Mouse (Mus musculus): ENCODE measurements around the gene Ccdc142.
A peak's percentile ranks its signal among the peaks of the same experiment; 100 is the strongest.

The Ccdc142 gene

DNA sequence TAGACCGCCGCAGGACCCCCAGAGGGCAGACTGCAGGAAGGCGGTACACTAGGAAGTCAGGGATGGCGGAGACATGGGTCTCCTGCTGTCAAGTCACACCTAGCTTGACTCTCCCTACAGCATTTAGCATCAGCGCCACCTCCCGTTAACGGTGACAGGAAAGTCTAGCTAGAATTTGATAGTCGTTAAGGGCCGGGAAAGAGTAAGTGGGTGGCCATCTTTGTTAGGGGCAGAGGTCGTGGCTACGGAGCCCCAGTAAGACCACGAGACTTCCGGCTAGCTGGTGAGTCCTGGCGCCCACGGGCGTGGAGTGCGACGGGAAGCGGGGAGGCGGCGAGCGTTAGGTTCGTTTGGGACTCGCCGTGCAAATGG, at the start of gene Ccdc142, which contains the start of gene Gm42688:
Gene Ccdc142 (plus strand): TSS at position 286 of the 372 bp plus-strand sequence.
Gene Gm42688 (plus strand): TSS at position 302 of the 372 bp plus-strand sequence.
- DNase-seq (ENCODE audit: inconsistent ontology term) = no peak

DNA sequence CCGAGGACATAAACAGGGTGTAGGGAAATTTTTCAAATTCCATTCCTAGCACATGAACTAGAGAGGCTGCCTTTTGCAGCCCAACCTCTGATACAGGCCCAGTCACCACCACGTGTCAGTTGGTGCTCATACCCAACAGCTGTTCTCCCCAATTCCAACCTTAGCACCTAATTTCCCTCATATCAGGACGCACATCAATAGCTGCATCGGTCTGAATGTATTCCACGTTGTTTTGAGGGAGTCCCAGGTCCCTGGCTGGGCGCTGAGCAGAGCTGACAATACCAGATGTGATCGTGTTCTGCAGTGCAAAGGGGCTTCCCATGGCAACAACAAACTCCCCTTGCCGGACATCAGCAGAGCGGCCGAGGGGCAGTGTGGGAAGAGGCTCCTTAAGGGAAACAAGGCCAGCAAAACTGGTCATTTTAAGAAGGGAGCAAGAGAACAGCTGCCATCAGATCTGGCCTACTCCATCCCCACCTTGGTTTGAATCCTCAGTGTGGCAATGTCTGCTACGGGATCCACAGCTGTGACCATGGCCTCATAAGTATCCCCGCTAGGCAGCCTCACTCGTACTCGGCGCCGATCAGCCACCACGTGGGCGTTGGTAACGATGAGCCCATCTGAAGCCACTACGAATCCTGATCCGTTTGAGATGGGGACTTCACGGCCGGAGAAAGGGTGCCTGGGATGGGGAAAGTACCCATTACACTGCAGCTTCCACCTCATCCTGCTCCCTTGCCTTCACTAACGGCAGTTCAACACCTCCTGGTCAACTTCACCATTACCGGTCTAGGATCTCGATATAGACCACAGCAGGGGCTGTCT, 48.1 kb upstream of the Ccdc142 start:
- peak; percentile 69 for DNase-seq (ENCODE audit: inconsistent ontology term)

DNA sequence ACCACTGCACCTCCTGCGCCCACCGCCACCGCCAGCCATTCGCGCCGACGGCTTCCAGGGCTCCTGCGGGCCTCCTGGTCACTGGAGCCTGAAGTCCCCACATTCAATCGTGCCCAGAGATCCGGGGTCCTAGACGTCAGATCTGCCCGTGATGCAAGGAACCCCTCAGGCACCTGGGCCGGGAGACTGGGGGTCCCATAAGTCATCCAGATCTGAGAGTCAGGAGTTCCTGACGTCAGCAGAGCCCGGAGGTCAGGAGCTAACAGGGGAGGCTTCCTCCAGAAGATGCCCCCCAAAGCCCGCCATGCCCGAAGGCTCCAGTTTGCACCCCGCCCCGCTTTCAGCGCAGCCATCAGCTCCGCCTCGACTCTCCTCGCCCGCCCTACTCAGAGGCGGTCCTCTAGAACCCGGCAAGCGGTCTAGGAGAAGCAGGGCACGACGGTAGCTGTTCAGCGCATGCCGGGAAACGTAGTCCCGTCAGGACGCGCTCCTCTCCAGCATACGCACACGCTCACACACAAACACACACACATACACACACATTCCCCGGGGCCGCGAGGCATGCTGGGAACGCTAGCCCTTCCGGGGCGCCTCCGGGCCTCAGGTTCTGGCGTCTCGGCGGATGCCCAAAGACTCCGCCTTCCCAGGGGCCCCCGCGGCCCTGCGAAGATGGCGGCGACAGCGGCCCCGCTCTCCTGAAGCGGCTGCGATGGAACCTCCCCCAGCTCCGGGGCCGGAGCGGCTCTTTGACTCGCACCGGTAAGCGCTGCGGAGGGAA, 47.1 kb upstream of the Ccdc142 start, which contains the start of gene Aup1:
Gene Aup1 (plus strand): TSS at position 448 of the 778 bp plus-strand sequence.
- peak; percentile 99 for DNase-seq (ENCODE audit: inconsistent ontology term)

DNA sequence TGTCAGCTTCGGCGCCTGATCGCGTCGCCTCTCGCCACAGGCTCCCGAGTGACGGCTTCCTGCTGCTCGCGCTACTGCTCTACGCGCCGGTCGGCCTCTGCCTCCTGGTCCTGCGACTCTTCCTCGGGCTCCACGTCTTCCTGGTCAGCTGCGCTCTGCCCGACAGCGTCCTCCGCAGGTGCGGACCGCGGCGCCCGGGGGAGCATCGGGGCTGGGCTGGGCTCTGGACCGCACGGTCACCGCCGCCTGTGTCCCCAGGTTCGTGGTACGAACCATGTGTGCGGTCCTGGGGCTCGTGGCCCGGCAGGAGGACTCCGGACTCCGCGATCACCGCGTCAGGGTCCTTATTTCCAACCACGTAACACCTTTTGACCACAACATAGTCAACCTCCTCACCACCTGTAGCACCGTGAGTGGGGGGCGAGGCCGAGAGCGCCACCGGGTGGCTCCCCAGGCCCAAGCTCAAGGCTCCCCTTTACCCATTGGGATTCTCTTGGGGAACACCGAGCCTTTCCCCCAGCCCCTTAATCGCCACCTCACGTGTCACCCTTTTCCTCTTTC, 46.5 kb upstream of the Ccdc142 start, which contains the start of gene Htra2:
Gene Htra2 (minus strand): TSS at position 403 of the 561 bp plus-strand sequence.
- no peak for DNase-seq (ENCODE audit: inconsistent ontology term)

DNA sequence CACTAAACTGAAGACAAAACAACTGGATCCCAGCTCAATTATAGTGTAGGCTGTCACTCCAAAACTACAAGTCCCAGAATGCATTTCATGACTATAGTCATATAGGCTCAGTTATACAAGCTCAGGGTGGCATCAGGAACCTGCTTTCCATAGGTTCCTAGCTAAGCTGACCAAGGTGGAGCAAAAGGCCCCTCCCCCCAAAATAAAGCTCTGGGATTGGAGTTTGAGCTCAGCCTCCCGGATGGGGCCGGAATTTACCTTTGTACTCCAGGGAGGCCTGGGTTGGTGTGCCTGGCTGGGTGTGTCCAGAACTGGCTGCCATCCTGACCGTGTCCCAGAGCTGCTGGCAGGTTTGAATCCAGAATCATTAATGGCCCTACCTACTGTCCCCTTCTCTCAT, 43.6 kb upstream of the Ccdc142 start, which contains the start of gene Dqx1:
Gene Dqx1 (plus strand): TSS at position 55 of the 400 bp plus-strand sequence.
- no peak for DNase-seq (ENCODE audit: inconsistent ontology term)

DNA sequence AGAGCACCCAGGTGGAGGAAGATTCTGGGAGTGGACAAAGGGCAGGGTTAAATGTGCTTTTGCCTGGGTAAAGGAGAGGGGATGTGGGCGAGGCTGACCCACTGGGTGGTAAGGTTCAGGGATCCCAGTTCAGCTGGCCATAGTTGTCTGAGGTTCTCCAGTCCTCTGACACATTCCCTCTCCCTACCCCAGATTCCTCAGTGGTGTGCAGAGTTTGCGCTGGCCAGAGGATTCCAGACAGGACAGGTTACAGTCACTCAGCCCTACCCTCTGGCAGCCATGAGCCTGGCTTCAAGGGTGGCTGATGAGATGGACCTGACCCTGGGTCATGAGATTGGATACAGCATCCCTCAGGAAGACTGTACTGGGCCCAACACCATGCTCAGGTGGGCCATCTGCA, 42.7 kb upstream of the Ccdc142 start:
- DNase-seq (ENCODE audit: inconsistent ontology term) = no peak

DNA sequence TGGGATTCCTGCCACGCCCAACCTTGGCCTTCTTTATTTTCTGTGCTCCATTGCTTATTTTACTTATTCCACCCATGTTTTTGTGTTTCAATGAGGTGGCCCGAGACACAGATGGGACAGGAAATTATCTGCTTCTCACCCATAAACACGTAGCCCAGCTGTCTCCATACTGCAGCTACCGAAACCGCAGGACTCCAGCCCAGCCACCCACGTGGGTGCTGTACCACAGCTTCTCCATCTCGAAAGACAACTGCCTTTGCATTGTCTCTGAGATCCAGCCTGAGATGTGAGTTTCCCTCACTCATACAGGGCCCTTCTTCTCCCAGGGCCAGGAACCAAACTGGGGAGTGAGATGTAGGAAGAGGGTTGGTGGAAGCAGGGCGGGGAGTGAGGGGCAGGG, 35.4 kb upstream of the Ccdc142 start:
- no peak for DNase-seq (ENCODE audit: inconsistent ontology term)

DNA sequence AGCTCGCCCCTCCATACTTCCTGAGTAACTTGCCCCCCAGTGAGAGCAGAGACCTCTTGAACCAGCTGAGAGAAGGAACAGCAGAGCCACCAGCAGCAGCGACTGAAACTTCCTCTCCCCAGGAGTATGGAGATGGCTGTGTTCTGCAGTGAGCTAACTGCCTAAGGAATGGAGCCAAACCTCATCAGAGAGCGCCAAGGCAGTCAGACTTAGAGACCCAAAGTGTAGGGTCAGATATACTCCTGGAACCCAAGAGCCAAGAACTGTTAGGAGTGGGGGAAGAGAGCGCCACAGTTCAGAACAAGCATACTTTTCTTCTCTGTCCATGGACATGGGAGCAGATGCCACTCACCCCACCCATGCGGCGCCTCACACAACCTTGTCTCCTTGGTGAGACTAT, 35.0 kb upstream of the Ccdc142 start:
- no peak for DNase-seq (ENCODE audit: inconsistent ontology term)

DNA sequence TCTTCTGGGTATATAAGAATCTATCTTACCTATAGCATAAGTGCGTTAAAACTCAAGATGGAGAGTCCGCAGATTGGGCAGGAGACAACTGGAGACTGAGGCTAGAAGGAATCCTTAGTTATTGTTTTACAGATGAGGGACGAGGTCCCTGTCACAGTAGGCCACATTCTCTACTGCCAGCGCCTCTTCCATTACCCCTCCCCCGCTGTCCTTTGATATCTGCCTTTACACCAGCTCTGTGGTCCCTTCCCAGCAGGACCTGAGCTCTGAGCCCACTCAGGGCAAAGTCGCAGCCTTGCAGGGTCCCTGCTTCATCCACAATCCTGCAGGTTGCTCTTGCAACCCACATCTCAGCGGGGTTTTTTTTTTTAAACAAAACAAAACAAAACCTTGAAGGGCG, 33.2 kb upstream of the Ccdc142 start:
- DNase-seq (ENCODE audit: inconsistent ontology term) = no peak

DNA sequence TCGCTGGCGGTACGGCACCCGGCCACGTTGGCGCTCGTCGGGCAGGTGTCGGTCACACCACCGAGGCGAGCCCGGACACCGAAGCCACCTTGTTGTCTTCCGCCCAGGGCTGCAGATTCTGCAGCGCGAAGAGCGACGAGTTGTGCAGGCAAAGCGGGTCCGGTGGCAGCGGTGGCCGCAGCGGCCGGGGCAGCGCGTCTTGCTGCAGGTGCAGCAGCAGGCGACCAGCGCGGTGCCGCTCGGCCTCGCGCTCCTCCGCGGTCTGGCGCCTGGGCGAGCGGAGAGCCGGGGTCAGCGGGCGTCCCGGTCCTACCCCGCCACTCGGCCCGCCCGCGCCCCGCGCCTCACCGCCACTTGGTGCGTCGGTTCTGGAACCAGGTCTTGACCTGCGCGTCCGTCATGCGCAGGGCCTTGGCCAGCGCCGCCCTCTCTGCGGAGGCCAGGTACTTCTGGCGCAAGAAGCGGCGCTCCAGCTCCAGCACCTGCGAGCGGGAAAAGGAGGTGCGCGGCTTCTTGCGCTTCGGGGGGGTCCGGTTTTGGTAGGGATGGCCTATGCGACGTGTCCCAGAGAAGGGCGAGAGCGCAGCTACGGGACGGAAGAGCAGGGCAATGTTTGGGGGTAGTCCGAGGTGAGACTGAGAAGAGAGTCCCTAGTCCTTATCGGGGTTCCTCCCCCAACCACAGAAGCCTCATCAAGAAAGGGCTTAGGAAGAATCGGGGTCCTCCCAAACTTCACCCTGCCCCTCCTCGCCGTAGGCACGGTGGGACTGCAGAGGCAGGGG, 32.5 kb upstream of the Ccdc142 start:
- no peak for DNase-seq (ENCODE audit: inconsistent ontology term)

DNA sequence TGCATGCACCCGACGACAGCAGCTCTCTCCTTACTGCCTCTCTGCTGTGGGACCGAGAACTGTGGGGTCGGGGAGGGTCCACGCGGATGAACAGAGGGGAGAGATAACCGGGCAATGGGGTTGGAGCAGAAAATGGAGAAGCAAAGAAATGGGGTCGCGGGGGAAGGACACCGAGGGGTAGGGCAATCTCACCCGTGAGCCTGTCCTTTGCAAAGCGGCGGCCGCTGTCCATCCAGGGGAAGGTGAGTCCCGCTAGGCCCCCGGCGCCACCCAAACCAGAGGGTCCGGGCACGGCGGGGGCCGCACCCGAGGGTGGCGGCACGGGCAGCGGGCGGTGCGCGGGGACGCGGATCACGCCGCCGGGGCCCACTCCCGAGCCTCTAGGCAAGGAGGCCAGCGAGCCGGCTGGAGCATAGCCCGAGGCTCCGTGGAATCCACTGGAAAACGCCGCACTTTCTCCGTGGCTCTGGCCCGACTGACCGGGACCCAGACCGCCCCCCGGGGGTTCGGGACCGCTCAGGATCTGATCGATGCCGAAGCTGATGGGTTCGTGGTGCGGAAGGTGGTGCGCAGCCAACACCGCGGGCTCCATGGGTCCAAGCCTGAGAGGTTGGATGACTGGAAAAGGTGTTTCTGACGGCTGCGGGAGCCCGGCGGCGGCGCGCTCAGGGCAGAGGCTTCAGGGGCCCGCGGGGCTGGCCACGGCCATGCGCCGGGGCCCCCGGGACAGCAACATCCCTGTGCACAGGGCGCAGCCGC, 31.7 kb upstream of the Ccdc142 start:
- no peak for DNase-seq (ENCODE audit: inconsistent ontology term)

DNA sequence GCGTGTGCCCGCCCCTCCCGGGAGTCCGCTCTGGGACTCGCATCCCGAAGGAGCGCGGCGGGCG, 31.3 kb upstream of the Ccdc142 start, which contains the start of gene Tlx2:
Gene Tlx2 (minus strand): TSS at position 47 of the 64 bp plus-strand sequence.
- DNase-seq (ENCODE audit: inconsistent ontology term) = no peak

DNA sequence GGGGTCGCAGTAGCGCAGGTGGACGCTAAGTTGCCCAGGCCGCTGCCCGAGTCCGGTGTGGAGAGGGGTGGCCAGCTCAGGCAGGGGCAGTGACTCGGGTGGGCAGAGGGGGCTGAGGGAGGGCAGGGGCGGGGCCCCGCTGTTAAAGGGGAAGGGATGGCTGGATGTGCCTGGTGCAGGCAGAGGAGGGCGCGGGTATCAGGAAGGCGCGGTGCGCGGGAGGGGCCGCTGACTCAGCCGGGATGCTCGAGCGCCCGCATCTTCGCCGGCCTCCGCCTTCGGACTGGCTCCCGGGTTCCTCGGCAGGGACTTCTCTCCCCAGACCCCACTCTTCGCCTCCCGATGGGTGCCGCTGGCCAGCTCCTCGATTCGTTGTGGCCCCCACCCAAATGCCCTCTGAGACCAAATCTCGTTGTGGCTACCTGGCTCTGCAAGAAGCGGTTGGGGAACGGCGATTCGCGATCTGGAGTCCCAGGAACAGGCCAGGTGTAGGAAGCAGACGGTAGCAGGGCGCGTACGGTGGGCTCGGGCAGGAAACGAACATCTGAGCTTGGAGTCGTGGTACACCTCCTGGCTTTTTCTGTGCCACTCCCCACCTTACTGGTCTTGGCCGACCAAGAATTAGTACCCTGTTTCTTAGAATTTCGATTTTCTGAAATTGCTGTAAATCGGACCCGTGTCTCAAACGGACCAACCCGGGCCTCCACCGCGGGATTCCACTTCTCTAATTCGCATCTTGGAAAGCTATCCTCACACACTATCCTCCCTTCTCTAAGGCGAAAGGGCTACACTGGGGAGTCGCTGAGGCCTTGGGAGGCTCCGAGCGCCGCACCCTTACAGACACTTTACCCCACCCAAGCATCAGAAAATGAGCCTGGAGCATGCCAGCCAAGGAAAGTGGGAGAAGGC, 30.8 kb upstream of the Ccdc142 start:
- peak; percentile 65 for DNase-seq (ENCODE audit: inconsistent ontology term)

DNA sequence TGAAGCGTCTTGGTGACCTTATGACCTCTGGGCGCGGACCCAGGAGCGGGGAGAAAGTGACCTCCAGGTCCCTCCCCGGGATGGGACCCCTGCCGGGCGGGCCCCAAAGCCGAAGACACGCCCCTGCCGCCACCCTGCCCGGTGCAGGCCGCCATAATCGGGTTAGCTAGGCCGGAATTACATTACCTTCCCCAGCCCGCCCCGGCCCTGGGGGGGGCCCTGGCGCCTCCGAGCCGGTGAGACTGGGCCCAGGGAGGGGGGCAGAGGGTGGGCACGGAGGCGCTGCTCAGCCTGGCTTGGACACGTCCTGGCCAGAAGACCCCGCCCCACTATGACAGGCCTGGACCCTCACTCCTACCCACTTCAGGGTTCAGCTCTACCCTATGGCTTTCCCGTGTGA, 30.2 kb upstream of the Ccdc142 start:
- DNase-seq (ENCODE audit: inconsistent ontology term) = no peak

DNA sequence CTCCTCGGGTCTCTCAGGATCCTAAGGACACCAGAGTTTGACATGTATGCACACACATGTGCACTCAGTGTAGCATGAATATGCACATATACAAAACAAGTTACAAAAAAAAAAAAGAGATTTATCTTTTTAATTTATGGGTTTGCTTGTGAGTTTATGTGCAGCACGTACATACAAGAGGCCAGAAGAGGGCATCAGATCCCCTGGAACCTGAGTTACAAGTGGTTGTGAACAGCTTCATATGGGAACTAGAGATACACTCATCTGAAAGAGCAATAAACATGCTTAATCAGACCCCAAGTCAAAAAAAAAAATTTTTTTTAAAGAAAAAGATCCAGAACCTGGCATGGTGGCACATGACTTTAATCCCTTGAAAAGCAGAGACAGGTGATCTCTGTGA, 26.4 kb upstream of the Ccdc142 start:
- no peak for DNase-seq (ENCODE audit: inconsistent ontology term)

DNA sequence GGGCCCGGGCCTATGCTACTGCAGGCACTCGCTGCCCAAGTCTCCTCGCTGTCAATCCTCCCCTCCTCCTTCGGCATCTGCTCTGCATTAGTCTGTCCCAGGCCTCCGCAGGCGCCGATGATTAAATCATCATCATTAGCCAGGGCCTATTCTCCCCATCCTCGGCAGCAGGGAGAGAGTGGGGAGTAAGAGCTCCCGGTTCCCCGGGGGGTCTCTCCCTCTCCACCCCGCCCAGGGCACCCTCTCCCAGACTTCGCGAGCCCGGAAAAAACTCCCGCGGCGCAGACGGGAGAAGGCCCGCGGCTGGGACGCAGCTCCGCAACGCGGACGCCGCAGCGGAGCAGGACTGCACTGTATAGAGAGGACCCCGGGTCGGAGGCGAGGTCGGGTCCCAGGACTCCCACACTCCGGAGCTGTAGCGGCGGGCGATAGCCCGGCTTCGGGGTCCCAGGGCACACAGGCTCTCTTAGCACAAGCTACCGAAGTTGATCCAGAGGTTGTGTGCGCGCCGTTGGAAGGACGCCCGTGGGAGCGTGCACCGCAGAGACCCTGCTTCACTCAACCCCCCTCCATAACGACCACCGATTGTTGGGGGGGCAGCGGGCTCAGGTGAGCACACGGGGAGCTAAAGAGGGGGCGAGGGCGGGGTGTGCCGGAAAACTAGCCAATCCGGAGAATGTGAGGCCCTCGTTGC, 23.6 kb upstream of the Ccdc142 start, which contains the start of gene Pcgf1:
Gene Pcgf1 (plus strand): TSS at position 240 of the 694 bp plus-strand sequence.
- DNase-seq (ENCODE audit: inconsistent ontology term) = peak; percentile 57

DNA sequence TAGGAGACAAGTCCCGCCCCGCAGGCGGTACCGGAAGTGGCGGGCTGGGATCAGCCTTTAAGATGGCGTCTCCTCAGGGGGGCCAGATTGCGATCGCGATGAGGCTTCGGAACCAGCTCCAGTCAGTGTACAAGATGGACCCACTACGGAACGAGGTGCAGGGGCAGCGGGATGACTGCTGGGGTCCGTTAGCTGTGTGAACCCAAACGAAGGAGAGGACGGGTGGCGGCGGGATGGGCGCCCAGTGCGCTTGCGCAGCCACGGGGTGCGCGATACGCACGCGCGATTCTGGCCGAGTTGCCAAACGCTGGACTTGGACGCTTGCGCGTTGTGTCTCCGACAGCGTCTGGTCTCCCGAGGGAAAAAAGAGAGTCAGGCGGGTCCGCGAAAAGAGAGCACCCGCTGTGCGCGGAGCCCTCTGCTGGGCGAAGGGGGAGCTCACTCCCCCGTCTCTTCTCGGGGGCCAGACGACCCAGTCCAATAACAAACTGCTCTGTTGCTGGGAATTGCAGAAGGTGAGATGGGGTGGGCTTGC, 23.0 kb upstream of the Ccdc142 start:
- DNase-seq (ENCODE audit: inconsistent ontology term) = peak; percentile 98

DNA sequence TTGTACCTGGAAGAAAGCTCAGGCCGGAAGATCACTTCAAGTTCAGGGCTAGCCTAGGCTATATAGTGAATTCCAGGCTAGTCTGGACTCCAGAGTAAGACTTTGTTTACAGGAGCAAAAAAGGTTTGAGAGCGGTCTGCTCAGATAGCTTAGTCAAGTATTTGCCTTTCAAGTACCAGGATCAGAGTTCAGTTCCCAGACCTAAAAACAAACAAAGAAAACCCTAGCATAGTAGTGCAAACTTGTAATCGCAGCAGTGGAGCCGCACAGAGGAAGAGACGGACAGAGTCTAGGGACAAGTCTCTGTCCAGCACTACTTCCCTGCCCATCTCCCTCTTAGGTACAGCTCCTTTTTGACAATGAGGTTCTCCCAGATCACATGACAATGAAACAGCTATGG, 21.2 kb upstream of the Ccdc142 start:
- DNase-seq (ENCODE audit: inconsistent ontology term) = no peak

DNA sequence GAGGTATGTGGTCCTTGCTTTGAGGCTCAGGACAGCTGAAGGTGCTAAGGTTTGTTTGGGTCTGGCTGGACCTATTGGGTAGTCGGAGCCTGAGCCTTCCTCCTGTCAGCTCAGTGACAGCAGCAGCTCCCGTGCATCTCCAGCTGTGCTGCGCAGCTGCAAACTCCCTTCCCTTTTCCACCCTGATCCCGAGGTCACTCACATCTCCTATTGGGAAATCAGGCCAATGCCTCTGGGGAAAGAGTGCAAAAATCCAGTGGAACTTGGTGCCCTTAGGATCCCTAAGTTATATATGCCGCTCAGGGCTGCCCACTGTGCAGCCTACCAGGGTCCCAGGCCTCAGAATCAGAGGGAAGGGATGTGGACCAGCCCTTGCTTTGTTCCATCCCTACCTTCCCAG, 17.9 kb upstream of the Ccdc142 start:
- DNase-seq (ENCODE audit: inconsistent ontology term) = no peak

All from Muller cell, postnatal 12 days (primary cell).